Mouse (Mus musculus): ENCODE results near the gene Zfp526. TPM values are rescaled to one million over a fixed set of nuclear protein-coding genes. Genes with fewer than 3 reads are reported as not detected.
A peak's percentile ranks its signal among the peaks of the same experiment; 100 is the strongest.
"Not testable (repeated sequence)": the region's sequence is repeated elsewhere in the genome, so short reads cannot be mapped to it uniquely, and the experiment has no call there.

The Zfp526 gene
- polyA plus RNA-seq, 1 experiment from 2014 or later = 2.5 TPM

DNA sequence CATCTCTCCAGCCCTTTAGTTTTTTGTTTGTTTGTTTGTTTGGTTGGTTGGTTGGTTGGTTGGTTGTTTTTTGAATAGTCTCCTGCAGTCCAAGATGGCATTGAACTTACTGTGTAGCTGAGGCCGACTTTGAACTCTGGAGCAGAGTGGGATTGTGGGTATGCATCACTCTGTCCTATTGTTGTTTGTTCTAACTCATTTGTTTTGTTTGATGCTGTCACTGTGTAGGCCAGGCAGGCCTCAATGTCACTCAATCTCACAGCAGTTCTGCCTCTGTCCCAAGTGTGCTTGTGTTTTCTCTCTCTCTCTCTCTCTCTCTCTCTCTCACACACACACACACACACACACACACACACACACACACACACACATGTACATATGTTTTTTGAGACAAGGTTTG is 40.7 kb downstream of the Zfp526 start:
- 73% methylated on average over 1 of the region's 1 CpGs for WGBS
- Histone ChIP-seq H3K27ac (replicated peaks; ENCODE audit: low read depth, low read length) (no peak overlapping the region), H3K9me3 (replicated peaks; ENCODE audit: control insufficient read depth, low read length) (no peaks in the 10 kb centered on the region), H3K9ac (replicated peaks; ENCODE audit: low read length) (no peak overlapping the region), H3K4me2 (ENCODE audit: low read depth, low read length) (no peak overlapping the region), H3K4me1 (ENCODE audit: control insufficient read depth, insufficient read depth, low read length) (no peaks in the 10 kb centered on the region), H3K4me3 (ENCODE audit: low read depth, low read length) (no peak overlapping the region), H3K36me3 (replicated peaks; ENCODE audit: control insufficient read depth, insufficient read depth, low read depth, low read length) (no peaks in the 10 kb centered on the region), H3K27me3 (ENCODE audit: control insufficient read depth, insufficient read depth, low read length) (no peaks in the 10 kb centered on the region)
- DNase-seq (ENCODE audit: low spot score) = no peak
- no peak for ATAC-seq (replicated peaks; ENCODE audit: insufficient number of reproducible peaks, low FRiP score, low TSS enrichment, low read depth)

DNA sequence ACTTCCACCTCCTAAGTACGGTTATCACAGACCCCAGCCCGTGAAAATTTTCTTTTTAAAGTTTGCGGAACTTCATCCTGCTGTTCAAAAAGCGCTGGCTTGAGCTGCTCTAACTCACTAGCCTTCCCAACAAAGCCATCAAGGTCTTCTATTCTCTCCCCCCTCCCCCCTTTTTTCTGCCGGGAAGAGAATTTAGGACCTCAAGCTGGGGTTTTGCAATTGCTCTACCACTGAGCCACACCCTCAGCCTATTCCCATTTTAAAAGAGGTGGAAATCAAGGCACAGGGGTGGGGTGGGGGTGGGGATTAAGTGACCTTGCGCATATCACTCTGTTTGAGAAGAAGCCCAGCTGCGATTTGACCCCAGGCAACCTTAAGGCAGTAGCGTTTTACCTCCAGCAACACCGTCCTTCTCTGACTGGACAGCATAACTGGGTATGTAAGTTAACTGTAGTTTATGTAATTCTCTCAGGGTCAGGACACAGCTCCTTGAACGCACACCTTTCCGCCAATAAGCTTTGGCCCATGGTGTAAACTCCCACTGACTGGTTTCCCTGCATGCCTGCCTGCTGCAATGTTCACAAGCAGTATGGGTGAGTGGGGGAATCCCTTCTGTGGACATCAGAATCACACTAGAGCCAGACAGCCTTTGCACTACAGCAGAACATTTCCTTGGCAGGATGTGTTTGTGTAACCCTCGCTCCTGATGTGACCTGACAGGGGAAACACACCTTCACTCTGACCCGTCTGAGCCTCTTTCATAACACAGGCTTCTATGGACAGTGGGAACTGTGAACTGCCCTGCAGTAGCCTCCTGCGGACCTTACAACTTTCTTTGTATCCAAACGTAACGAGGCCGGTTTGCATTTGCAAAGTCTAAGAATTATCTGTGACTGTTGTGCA is 43.0 kb downstream of the Zfp526 start:
- Histone ChIP-seq H3K4me2 (ENCODE audit: low read depth, low read length) (no peak overlapping the region), H3K27me3 (ENCODE audit: control insufficient read depth, insufficient read depth, low read length) (no peaks in the 10 kb centered on the region), H3K9me3 (replicated peaks; ENCODE audit: control insufficient read depth, low read length) (no peaks in the 10 kb centered on the region), H3K4me1 (ENCODE audit: control insufficient read depth, insufficient read depth, low read length) (peaks cover 4% of the 10 kb centered on the region; the same call in 1 of the 2 replicates), H3K36me3 (replicated peaks; ENCODE audit: control insufficient read depth, insufficient read depth, low read depth, low read length) (no peaks in the 10 kb centered on the region), H3K9ac (replicated peaks; ENCODE audit: low read length) (no peak overlapping the region), H3K27ac (replicated peaks; ENCODE audit: low read depth, low read length) (no peak overlapping the region), H3K4me3 (ENCODE audit: low read depth, low read length) (no peak overlapping the region)
- WGBS = 22% methylated on average over 17 of the region's 17 CpGs
- ATAC-seq (replicated peaks; ENCODE audit: insufficient number of reproducible peaks, low FRiP score, low TSS enrichment, low read depth) (no peak), DNase-seq (ENCODE audit: low spot score) (no peak)

DNA sequence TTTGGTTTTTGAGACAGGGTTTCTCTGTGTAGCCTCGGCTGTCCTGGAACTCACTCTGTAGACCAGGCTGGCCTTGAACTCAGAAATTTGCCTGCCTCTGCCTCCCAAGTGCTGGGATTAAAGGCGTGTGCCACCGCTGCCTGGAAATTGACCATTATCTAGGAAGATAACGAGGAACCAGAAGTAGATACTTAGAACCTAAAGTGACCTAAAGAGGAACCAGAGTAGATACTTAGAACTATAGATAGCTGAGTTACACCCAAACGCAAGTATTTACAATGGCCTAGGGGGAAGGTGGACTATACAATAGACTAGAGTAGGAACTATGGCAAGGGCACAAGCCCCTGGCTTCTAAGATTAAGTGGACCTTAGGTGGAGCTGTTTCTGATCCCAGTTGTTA is 44.5 kb downstream of the Zfp526 start:
- not testable (repeated sequence) for H3K4me2 ChIP-seq (ENCODE audit: low read depth, low read length); ATAC-seq (replicated peaks; ENCODE audit: insufficient number of reproducible peaks, low FRiP score, low TSS enrichment, low read depth); H3K27ac ChIP-seq (replicated peaks; ENCODE audit: low read depth, low read length); DNase-seq (ENCODE audit: low spot score); H3K36me3 ChIP-seq (replicated peaks; ENCODE audit: control insufficient read depth, insufficient read depth, low read depth, low read length); H3K4me3 ChIP-seq (ENCODE audit: low read depth, low read length); H3K9me3 ChIP-seq (replicated peaks; ENCODE audit: control insufficient read depth, low read length); H3K9ac ChIP-seq (replicated peaks; ENCODE audit: low read length); H3K4me1 ChIP-seq (ENCODE audit: control insufficient read depth, insufficient read depth, low read length); H3K27me3 ChIP-seq (ENCODE audit: control insufficient read depth, insufficient read depth, low read length)
- WGBS = 91% methylated on average over 5 of the region's 5 CpGs

- Histone ChIP-seq H3K9ac (replicated peaks; ENCODE audit: low read length) (no peak overlapping the region), H3K4me2 (ENCODE audit: low read depth, low read length) (no peak overlapping the region), H3K27me3 (ENCODE audit: control insufficient read depth, insufficient read depth, low read length) (no peaks in the 10 kb centered on the region), H3K9me3 (replicated peaks; ENCODE audit: control insufficient read depth, low read length) (no peaks in the 10 kb centered on the region), H3K4me1 (ENCODE audit: control insufficient read depth, insufficient read depth, low read length) (peaks cover 5% of the 10 kb centered on the region; the same call in 1 of the 2 replicates), H3K4me3 (ENCODE audit: low read depth, low read length) (no peak overlapping the region; the same call in 1 of the 2 replicates), H3K36me3 (replicated peaks; ENCODE audit: control insufficient read depth, insufficient read depth, low read depth, low read length) (no peaks in the 10 kb centered on the region), H3K27ac (replicated peaks; ENCODE audit: low read depth, low read length) (no peak overlapping the region)
- ATAC-seq (replicated peaks; ENCODE audit: insufficient number of reproducible peaks, low FRiP score, low TSS enrichment, low read depth) (no peak), DNase-seq (ENCODE audit: low spot score) (no peak)
- WGBS = 84% methylated on average over 8 of the region's 8 CpGs
These were observed 45.1 kb downstream of the Zfp526 start for GRCm38 (mm10) chr7:25266180-25266962.

- under 1% methylated on average over 29 of the region's 29 CpGs for WGBS
- peak; percentile 100 for DNase-seq (ENCODE audit: low spot score)
These were observed 46.1 kb downstream of the Zfp526 start, which contains the start of gene Cic for GRCm38 (mm10) chr7:25267301-25267750. Gene Cic (plus strand): TSS chr7:25267704.

DNA sequence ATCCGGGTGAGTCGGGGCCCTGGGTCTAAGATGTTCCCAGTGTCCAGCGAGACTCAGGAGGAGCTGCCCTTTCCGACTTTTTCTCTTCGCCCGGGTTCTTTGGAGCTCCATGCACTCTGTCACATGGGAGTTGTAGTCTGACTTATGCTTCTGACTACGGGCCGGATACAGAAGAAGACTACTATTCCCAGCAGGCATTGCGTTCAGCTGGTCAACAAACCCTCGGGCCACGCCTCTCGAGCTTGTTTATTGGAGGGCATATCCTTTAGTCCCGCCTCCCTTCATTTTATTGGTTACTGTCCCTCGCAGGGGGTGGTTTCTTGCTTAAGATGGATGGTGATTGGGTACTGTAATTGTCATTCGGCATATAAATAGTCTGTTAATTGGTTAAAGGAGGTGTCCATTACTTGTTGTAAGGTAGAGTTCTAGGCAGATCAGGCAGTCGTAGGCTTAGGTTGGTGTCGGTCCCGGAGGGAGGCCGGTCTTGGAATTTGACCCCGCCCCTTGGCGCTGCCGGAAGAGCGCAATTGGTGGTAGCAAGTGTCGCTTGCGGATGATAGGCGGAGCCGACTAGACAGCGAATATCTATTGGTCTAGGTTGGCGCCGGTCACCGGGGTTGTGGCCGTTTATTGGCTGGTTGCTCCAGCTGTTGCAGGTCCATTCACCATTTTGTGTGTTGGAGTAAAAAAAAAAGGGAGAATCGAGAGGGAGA is 46.7 kb downstream of the Zfp526 start:
- peak; percentile 100 for DNase-seq (ENCODE audit: low spot score)
- 0% methylated on average over 33 of the region's 33 CpGs for WGBS
- peak overlapping the region; percentile 58 for H3K4me3 ChIP-seq (ENCODE audit: low read depth, low read length)
- ATAC-seq (replicated peaks; ENCODE audit: insufficient number of reproducible peaks, low FRiP score, low TSS enrichment, low read depth) = peak; percentile 96
- 0 out of 2 replicates have a peak overlapping the region, but pooled peaks have one; percentile 49 for H3K27ac ChIP-seq (replicated peaks; ENCODE audit: low read depth, low read length)
- peak overlapping the region; percentile 61 for H3K4me2 ChIP-seq (ENCODE audit: low read depth, low read length)
- no peaks in the 10 kb centered on the region for H3K27me3 ChIP-seq (ENCODE audit: control insufficient read depth, insufficient read depth, low read length)
- H3K4me1 ChIP-seq (ENCODE audit: control insufficient read depth, insufficient read depth, low read length) = peaks cover 5% of the 10 kb centered on the region; the same call in 1 of the 2 replicates
- peak overlapping the region; percentile 69 for H3K9ac ChIP-seq (replicated peaks; ENCODE audit: low read length)
- H3K9me3 ChIP-seq (replicated peaks; ENCODE audit: control insufficient read depth, low read length) = no peaks in the 10 kb centered on the region
- peaks cover 4% of the 10 kb centered on the region; the same call in 1 of the 2 replicates for H3K36me3 ChIP-seq (replicated peaks; ENCODE audit: control insufficient read depth, insufficient read depth, low read depth, low read length)

More at GRCm38 (mm10) chr7:25267301-25267750, 46.1 kb downstream of the Zfp526 start, which contains the start of gene Cic:
- H3K4me3 ChIP-seq (ENCODE audit: low read depth, low read length) = peak within 1 kb of the TSS; percentile 58
- H3K27ac ChIP-seq (replicated peaks; ENCODE audit: low read depth, low read length) = 0 out of 2 replicates have a peak within 1 kb of the TSS, but pooled peaks have one; percentile 49
- peak within 1 kb of the TSS; percentile 61 for H3K4me2 ChIP-seq (ENCODE audit: low read depth, low read length)
- H3K27me3 ChIP-seq (ENCODE audit: control insufficient read depth, insufficient read depth, low read length) = no peaks in the 10 kb centered on the region
- peak; percentile 79 for ATAC-seq (replicated peaks; ENCODE audit: insufficient number of reproducible peaks, low FRiP score, low TSS enrichment, low read depth)
- H3K9me3 ChIP-seq (replicated peaks; ENCODE audit: control insufficient read depth, low read length) = no peaks in the 10 kb centered on the region
- H3K9ac ChIP-seq (replicated peaks; ENCODE audit: low read length) = peak within 1 kb of the TSS; percentile 69
- H3K4me1 ChIP-seq (ENCODE audit: control insufficient read depth, insufficient read depth, low read length) = peaks cover 5% of the 10 kb centered on the region; the same call in 1 of the 2 replicates
- peaks cover 4% of the 10 kb centered on the region; the same call in 1 of the 2 replicates for H3K36me3 ChIP-seq (replicated peaks; ENCODE audit: control insufficient read depth, insufficient read depth, low read depth, low read length)

DNA sequence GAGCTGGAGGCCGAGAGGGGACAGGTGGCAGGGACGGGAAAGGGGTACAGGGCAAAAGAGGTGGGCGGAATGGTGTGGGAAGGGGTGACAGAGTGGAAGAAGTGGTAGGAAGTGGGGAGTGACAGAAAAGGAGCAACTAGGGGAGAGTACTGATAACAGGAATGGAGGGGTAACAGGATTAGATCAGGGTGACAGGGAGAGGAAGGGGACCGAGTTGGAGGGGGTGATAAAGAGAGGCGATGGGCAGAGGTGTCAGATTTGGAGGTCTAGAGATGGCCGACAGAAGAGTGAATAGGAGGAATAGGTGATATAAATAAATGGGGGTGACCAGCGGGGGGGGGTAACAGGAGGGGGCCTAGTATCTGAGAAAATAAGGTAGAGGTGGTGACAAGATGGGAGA is 47.4 kb downstream of the Zfp526 start:
- Histone ChIP-seq H3K36me3 (replicated peaks; ENCODE audit: control insufficient read depth, insufficient read depth, low read depth, low read length) (peaks cover 4% of the 10 kb centered on the region; the same call in 1 of the 2 replicates), H3K4me3 (ENCODE audit: low read depth, low read length) (peak overlapping the region; percentile 58), H3K4me2 (ENCODE audit: low read depth, low read length) (peak overlapping the region; percentile 61), H3K4me1 (ENCODE audit: control insufficient read depth, insufficient read depth, low read length) (peaks cover 5% of the 10 kb centered on the region; the same call in 1 of the 2 replicates), H3K9me3 (replicated peaks; ENCODE audit: control insufficient read depth, low read length) (no peaks in the 10 kb centered on the region), H3K27me3 (ENCODE audit: control insufficient read depth, insufficient read depth, low read length) (no peaks in the 10 kb centered on the region), H3K9ac (replicated peaks; ENCODE audit: low read length) (peak overlapping the region; percentile 69), H3K27ac (replicated peaks; ENCODE audit: low read depth, low read length) (no peak overlapping the region)
- DNase-seq (ENCODE audit: low spot score) (no peak), ATAC-seq (replicated peaks; ENCODE audit: insufficient number of reproducible peaks, low FRiP score, low TSS enrichment, low read depth) (no peak)
- 7% methylated on average over 7 of the region's 7 CpGs for WGBS

Data from embryonic facial prominence, embryonic 11.5 days (tissue).